Mouse (Mus musculus) stomach, postnatal 0 days (tissue): Measurements from ENCODE around the gene Eprs.

Source experiments
- CTCF ChIP-seq: IDR thresholded peaks from 2 replicates; pipeline ENCODE4 v1.5.1; 2016; ENCODE audit warnings: antibody characterized with exemption, low read depth, mild to moderate bottlenecking, moderate library complexity
- EP300 ChIP-seq: optimal IDR thresholded peaks from 2 replicates; pipeline ENCODE3; 2016; ENCODE audit warnings: antibody characterized with exemption

- TF ChIP-seq EP300 = no peak
- peak; percentile 55 for TF ChIP-seq CTCF
These were observed 47.0 kb downstream of the Eprs start for GRCm38 (mm10) chr1:185409831-185410230.
